Mouse (Mus musculus) lung, postnatal 36 days (tissue): ENCODE data around the gene Dad1.

Experiments
- DNase-seq: peaks from one replicate; pipeline ENCODE4 v3.0.0; 2022; ENCODE audit warnings: mixed read lengths

Gene Dad1

GRCm38 (mm10) chr14:54224064-54224417 is 29.9 kb downstream of the Dad1 start:
- DNase-seq = no peak

DNA sequence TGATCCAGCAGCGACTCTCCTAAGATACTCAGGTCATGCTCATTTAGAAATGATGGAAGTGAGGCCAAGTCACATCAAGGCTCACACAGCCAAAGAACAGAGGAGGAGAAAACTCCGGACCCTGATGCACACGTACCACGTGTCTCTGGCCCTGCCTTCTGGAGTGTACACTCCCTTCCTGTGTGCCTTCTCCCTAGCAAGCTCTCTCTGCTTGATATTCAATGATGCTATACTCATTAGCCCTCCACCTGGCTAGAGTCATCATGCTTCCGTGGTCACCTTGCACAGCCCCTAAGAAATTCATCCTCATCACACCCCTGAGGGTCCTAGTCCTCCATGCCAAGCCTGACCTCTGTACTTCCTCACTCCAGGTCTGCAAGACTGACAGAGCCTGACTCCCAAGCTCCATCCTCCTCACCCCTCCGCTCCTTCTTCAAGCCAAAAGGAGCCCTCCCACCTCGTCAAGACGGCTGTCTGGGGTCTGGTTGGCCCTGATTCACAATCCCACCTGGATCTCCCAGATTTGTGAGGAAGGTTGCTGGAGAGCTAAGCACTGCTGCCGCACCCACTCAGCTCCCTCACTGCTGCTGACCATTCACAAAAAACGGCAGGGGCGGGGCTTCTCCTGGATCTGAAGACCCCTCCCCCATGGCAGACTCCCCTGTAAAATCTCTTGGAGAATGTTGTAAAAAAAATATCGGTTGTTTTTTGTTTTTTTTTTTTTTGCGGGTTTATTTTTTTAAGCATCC is 30.4 kb downstream of the Dad1 start:
- DNase-seq = no peak

DNA sequence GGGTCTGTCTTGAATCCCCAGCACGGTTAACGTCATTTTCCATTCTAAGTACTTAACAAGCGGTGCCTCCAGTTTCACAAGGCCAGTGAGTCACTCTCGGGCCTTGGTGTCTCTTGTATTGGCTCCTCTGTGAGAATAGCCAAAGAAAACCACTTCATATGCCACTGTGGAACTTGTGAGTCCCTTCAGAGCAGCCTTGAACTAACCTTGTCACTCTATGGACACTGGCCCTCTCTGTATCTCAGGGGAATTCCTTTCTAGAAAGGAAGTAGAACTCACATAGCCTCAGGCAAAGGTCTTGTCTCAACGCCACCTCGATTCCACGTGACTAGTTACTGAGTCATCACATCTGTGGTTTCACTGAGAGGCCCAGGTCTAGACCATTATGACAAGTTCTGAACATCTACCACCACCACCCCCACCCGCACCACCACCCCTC is 31.6 kb downstream of the Dad1 start:
- DNase-seq = no peak

GRCm38 (mm10) chr14:54221641-54222040 is 32.3 kb downstream of the Dad1 start:
- no peak for DNase-seq

DNA sequence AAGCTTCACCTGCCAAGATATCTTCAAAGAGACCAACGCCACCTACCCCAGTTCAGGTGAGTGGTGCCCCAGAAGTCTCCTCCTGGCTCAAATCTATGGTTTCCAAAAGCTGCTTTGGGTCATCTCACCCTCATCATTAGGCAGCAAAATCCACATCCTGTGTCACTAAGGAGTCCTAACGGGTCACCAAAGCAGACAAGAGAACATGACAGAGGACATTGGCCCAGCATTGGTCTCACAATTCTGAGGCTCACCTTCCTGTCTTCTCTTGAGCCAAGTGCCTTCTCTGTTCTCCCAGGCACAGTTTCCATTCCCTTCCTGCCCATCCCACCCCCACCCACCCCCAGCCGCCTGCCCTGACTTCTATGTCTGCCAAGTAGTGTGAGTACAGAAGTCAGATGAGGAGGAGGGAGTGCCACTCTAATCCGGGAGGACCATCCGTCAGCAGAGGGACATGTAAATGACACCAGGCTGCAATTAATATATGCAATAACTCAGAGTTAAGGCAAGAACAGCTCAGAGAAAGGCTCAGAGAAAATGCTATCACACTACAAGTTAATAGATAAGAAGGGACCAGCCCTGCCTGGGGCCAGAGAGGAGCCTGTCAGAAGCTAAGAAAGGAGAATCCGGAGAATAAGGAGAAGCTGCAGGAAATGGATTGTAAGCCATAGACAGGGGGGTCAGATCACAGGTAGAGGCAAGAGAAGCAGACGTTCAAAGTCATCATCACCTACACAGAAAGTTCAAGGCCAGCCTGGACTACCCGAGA is 33.0 kb downstream of the Dad1 start:
- DNase-seq = no peak

DNA sequence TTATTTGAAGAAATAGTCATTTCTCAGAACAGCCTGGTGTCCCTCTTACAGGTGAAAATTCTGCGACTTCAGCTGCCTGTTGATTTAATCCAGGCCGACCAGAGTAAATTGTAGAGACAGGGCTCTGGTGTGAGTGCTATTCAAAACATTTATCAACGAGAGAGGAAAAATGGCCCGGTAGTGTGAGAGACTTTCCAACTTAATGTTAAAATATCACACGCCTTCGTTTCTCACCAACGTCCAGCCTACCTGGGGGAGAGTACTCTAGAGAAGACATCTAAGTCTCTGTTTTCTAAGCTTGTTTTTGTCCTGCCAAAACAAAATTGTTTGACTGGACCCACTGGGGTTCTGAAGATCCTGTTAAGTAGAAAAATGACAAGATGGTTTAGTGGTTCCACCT is 34.1 kb downstream of the Dad1 start:
- no peak for DNase-seq

- DNase-seq = no peak
These were observed 34.6 kb downstream of the Dad1 start for GRCm38 (mm10) chr14:54219256-54219655.

GRCm38 (mm10) chr14:54218721-54219120 is 35.2 kb downstream of the Dad1 start:
- DNase-seq = no peak

GRCm38 (mm10) chr14:54218233-54218632 is 35.7 kb downstream of the Dad1 start:
- no peak for DNase-seq

DNA sequence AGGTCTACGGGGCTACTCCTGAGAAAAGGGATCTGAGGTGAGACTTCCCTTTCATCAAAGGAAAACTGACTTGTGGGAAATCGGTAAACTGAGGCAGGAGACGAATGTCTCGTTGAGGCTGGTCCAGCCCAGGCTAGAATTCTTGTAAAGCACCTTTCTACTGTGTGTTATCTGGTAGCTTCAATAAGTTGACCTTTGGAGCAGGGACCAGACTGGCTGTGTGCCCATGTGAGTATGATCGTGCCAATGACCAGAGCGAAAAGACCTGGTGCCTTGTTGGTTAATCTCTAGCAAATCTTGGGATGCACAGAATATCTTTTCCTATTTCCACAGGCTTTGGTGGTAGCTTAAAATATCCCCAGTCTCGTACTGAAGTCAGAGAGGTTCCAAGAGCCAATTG is 37.8 kb downstream of the Dad1 start:
- no peak for DNase-seq

GRCm38 (mm10) chr14:54214901-54215300 is 39.0 kb downstream of the Dad1 start:
- DNase-seq = no peak

- no peak for DNase-seq
These were observed 39.4 kb downstream of the Dad1 start for GRCm38 (mm10) chr14:54214477-54214876.

- no peak for DNase-seq
These were observed 40.2 kb downstream of the Dad1 start for GRCm38 (mm10) chr14:54213734-54214133.

DNA sequence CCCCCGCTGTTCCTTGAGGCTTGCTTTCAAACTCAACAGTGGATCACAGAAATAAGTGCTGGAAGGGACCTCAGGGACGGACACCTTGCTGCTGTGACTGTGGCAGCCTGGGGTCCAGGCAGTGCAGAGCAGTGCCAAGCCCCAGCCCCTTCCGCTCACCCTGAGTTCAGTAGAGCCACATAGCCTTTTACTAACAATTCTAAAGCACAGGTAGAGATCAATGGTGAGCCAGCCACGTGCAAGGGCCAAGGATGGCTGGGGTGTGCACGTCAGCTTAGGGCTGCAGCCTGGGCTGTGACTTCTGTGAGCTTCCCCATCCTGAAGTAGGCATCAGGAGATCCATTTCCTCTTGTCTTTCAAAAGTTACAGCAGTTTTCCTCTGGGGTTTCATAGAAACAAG is 42.1 kb downstream of the Dad1 start:
- no peak for DNase-seq

GRCm38 (mm10) chr14:54211199-54211598 is 42.7 kb downstream of the Dad1 start:
- no peak for DNase-seq

DNA sequence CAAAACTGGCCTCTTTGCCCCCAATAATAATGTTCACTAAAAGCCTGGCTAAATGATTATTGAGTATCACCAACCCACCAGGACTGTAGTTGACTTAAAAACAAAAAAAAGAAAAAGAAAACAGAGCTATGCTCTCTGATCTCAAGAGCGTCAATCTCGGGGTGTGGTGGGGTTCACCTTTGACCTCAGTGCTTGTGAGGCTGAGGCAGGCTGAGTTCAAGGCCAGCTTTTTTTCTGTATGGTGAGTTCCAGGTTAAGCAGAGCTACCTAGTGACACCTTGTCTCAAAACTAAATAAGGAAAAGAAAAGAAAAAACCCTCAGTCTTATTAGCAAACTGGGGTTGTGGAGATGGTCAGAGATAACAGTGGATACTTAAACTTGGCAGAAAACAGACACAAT is 43.5 kb downstream of the Dad1 start:
- no peak for DNase-seq

DNA sequence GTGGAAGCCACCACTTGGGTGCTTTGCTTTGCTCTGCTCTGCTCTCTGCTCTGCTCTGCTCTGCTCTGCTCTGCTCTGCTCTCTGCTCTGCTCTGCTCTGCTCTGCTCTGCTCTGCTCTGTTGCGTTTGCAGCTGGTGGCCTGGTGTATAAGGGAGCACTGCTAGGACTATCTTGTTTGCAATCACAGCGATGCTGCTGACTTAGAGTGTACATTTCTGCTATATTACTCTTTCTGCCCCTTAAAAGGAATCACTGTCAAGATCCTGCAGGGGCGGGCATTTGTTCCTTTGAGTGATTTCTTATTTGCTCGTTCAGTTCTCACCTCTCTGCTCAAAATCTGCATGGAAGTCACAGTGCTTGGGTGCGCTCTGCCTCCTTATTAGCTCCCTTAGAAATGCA is 44.0 kb downstream of the Dad1 start:
- DNase-seq = no peak

DNA sequence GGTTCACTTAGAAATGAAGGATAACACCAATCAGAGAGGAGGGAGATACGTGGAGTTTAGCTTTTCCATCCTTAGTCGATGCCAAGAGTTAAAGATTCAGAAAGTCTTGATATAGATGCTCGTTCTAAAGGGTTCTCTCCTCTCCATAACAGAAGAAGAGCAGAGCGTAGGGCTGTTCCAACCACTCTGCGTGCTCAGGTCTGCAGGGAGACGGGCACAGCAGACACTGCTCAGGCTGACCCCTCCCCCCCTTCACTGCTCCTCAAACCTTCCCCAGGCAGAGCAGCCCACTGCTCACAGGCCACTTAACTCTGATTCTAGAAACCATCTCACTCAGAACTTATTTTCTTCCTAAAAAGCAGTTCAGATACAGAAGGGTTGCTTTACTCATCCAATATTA is 45.2 kb downstream of the Dad1 start:
- no peak for DNase-seq

DNA sequence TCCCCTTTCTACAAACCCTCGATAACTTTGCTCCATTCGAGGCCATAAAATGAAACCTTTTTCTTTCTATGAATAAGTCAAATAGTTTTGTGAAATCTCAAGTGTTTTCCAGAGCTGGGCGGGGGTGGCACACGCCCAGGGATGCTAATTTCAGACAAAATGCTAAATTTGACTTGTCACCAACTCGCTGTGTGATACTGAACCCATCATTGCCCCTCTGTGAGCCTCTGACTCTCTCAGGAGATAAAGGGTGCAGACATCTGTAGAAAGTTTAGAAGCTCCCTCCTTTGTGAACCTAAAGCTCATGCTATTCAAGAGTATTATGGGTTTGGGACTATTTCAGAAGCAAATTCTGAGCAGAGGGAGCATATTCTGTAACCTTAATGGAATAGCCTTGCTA is 46.0 kb downstream of the Dad1 start:
- no peak for DNase-seq

DNA sequence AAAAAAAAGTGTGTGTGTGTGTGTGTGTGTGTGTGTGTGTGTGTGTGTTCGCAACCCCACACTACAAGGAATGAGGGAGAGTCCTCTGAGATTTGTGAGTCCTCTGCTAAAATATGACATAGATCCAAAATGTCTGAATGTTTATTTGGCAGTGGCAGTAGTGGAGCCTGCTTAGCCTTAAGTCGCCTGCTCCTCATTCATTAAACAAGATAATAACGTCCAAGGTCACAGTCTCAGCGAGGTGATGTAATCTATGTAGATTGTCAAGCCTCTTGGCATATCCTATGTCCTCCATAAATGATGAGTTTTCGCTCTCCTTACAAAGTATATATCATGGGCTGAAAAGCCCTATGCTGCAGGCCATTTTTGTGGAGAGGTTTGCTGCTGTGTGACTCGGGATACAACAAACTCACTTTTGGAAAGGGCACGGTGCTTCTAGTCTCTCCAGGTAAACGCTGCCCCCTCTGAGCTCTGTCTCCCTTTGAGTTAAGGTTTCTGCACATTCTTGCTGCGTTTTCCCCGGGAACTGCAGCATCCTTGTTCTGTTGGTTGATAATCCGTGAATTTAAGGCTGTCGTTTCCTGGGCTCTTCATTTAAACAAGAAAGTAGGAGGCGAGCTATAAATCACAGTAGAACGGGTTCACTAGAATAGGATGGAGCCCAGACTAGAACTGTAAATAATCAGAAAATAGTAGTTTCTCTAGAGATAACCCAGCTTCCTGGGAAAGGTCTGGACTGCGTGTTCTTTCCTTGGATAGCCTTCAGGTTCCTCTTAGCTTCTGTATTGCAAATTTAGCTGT is 47.0 kb downstream of the Dad1 start:
- DNase-seq = no peak

- DNase-seq = no peak
These were observed 47.6 kb downstream of the Dad1 start for GRCm38 (mm10) chr14:54206309-54206708.

DNA sequence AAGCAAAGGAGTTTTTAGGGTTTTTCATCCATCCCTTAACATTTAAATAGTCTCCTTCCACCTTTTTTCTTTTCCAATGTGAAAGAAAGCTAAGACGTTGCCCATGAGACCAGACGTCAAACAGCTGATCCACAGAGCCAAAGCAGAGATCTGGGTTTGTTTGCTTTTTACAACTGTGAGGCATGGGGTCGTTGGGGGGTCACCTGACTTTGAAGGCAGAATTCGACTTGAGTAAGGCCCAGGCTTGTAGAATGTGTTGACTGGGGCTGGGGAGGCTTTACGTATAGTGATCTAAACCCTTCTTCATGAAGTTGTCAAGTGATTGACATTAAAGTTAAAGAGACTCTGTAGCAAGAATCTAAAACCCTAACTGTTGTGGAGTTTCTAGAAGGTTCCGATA is 48.0 kb downstream of the Dad1 start:
- DNase-seq = no peak

DNA sequence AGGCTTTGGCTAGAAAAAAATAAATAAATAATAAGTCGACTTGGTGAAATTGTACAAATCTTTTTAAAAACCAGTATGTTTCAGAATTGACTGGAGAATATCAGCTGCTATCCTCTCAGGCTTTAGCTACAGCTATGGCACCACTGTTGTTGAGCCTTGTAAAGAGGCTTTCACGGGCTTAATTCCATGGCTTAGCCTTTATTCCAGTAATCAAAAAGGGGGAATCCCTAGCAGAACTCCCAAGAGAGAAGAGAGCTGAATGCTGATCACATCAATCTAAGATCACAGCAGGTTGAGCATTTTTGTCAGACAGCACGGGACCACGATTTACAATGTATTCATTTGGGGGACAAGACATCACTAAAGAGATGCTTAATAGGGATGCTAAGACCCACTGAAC is 49.1 kb downstream of the Dad1 start:
- DNase-seq = no peak

DNA sequence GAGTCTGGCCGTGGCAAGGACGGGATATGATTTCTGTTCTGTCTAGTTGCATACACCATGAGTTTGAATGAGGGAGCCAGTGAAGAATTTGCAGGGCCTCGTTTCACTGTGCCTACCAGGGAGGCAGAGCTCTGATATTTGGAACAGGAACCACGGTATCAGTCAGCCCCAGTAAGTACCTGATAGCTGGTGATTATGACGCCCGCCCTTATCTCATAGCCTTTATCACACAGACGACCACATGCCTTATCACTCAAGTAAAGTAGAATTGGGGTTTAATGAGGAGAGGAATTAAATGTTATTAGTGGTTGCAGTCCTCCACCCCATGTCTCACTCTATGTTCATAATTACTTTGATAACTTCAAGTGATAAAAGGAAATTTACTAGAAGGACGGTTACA is 49.6 kb downstream of the Dad1 start:
- no peak for DNase-seq
